Mouse (Mus musculus) ES-E14 (cell line): ENCODE measurements around the gene C130074G19Rik. TPM values are rescaled to one million over a fixed set of nuclear protein-coding genes. Genes with fewer than 3 reads are reported as not detected.

Experiments used
- DNase-seq: peaks from one replicate; pipeline ENCODE4 v3.0.0-alpha.2; 2013; ENCODE audit warnings: low read depth, low spot score
- H3K27ac ChIP-seq: 2 replicates; pipeline ENCODE4 v1.5.1; 2012; ENCODE audit warnings: low read depth, mild to moderate bottlenecking, low read length, moderate library complexity, mixed read lengths; ENCODE audit not compliant: poor library complexity, insufficient read depth, severe bottlenecking
- H3K36me3 ChIP-seq: 2 replicates; pipeline ENCODE4 v1.6.1; 2012; ENCODE audit warnings: mild to moderate bottlenecking, low read length, moderate library complexity, mixed read lengths; ENCODE audit not compliant: control insufficient read depth, poor library complexity, insufficient read depth, severe bottlenecking
- H3K4me1 ChIP-seq, 2 experiments: fragments of 150-350 bp in 1 of 2; sonication (generic) in 1 of 2; 2 replicates each; pipeline ENCODE4 v1.6.1; 2012; ENCODE audit warnings: low read length in 2 of 2, mild to moderate bottlenecking in 1 of 2, mixed read lengths in 1 of 2; ENCODE audit not compliant: control insufficient read depth in 2 of 2, insufficient read depth in 2 of 2, poor library complexity in 1 of 2
- H3K4me3 ChIP-seq, 2 experiments: fragments of 150-350 bp in 1 of 2; sonication (generic) in 1 of 2; 2 replicates each; pipeline ENCODE4 v1.5.1; 2012; ENCODE audit warnings: low read length in 2 of 2, low read depth in 1 of 2, mild to moderate bottlenecking in 1 of 2, mixed read lengths in 1 of 2; ENCODE audit not compliant: insufficient read depth in 1 of 2, poor library complexity in 1 of 2, severe bottlenecking in 1 of 2
- H3K9ac ChIP-seq: 2 replicates; pipeline ENCODE4 v1.6.1; 2012; ENCODE audit warnings: low read depth, mild to moderate bottlenecking, low read length, mixed read lengths; ENCODE audit not compliant: poor library complexity, insufficient read depth, severe bottlenecking
- H3K9me3 ChIP-seq: fragments of 150-350 bp; sonication (generic); 2 replicates; pipeline ENCODE4 v1.6.1; 2012; ENCODE audit warnings: low read depth, mild to moderate bottlenecking, low read length; ENCODE audit not compliant: control insufficient read depth, insufficient read depth
- CHD2 ChIP-seq: IDR thresholded peaks from 2 replicates; pipeline ENCODE4 v1.6.1; 2014; ENCODE audit warnings: mild to moderate bottlenecking, low read depth, low read length, inconsistent platforms
- HCFC1 ChIP-seq: IDR thresholded peaks from 2 replicates; pipeline ENCODE4 v1.6.1; 2012; ENCODE audit warnings: low read length, inconsistent platforms, borderline replicate concordance; ENCODE audit not compliant: insufficient read depth
- MAFK ChIP-seq: IDR thresholded peaks from 2 replicates; pipeline ENCODE4 v1.6.1; 2014; ENCODE audit warnings: mild to moderate bottlenecking, low read depth, low read length, inconsistent platforms; ENCODE audit not compliant: insufficient read depth
- ZC3H11A ChIP-seq: IDR thresholded peaks from 2 replicates; pipeline ENCODE4 v1.6.1; 2012; ENCODE audit warnings: low read depth, mild to moderate bottlenecking, inconsistent platforms, low read length, borderline replicate concordance
- ZNF384 ChIP-seq: IDR thresholded peaks from 2 replicates; pipeline ENCODE4 v1.6.1; 2012; ENCODE audit warnings: low read depth, low read length, inconsistent platforms
- in situ Hi-C, 2 experiments: fragments of 600-800 bp; cut with MboI; formaldehyde crosslinking; loops; one replicate each; pipeline ENCODE4 v1.15.1; 2025; ENCODE audit warnings: low sequenced_read_pairs in 2 of 2, inconsistent platforms in 1 of 2; ENCODE audit not compliant: unreplicated experiment in 2 of 2
- total RNA-seq: library from RNA; depleted of rRNA; stranded (reverse); fragments of 300-350 nt; gene quantifications from 2 replicates; pipeline ENCODE4 v1.2.3, GENCODE M21; 2012

C130074G19Rik gene
- total RNA-seq, 1 experiment, result 1.6 TPM

- TF ChIP-seq MAFK (no peak), ZC3H11A (no peak), CHD2 (no peak), ZNF384 (no peak), HCFC1 (no peak)
- Histone ChIP-seq H3K27ac (no peak overlapping the region), H3K4me1 (no peaks in the 10 kb centered on the region), H3K9ac (no peak overlapping the region), H3K9me3 (no peaks in the 10 kb centered on the region), H3K36me3 (no peaks in the 10 kb centered on the region; the same call in 1 of the 2 replicates), H3K4me3 (no peak overlapping the region)
- in situ Hi-C loops, result no loop called here
- DNase-seq, result no peak
These were observed 25.5 kb upstream of the C130074G19Rik start for GRCm38 (mm10) chr1:184908558-184908957.

DNA sequence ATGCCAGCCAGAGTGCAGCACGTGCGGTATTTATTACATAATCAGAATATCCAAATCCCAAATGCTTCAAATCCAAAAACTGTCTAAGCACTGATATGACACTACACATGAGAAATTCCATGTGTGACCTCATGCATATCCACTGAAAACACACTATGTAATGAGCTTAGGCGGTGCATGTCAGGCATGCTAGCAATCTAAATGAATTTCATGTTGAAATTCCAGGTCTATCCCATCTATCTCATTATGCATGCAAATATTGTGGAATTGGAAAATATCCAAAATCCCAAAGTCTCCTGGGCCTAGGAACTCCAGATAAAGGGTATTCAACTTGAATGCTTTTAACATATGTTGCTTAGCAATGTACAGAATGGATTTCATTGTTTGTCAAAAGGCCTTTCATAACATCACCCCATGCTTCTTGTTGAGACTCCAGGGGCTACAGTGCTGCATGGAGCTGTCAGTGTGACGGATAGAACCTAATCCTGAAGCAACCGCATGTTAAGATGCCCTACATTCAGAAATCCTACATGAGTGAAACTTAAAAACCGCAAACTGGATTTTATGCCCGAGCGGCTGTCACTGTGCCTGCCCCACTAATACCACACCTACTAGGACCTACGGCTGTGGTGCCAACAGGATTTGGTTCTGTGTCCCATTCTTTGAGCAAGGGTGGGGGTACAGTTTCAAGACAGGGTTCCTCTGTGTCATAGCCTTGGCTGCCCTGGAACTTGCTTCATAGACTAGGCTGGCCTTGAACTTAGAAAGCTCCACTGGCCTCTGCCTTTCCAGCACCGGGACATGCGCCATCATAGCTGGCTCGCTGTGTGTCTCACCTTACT is 23.1 kb upstream of the C130074G19Rik start:
- H3K9ac ChIP-seq, result no peak overlapping the region
- in situ Hi-C loops, result no loop called here
- H3K36me3 ChIP-seq, result no peaks in the 10 kb centered on the region; the same call in 1 of the 2 replicates
- no peaks in the 10 kb centered on the region for H3K4me1 ChIP-seq
- H3K27ac ChIP-seq, result no peak overlapping the region
- TF ChIP-seq ZC3H11A (no peak), HCFC1 (no peak), CHD2 (no peak), ZNF384 (no peak), MAFK (no peak)
- no peak overlapping the region for H3K4me3 ChIP-seq
- no peaks in the 10 kb centered on the region for H3K9me3 ChIP-seq
- DNase-seq, result no peak

- Histone ChIP-seq H3K36me3 (no peaks in the 10 kb centered on the region; the same call in 1 of the 2 replicates), H3K4me3 (no peak overlapping the region), H3K27ac (no peak overlapping the region), H3K9me3 (no peaks in the 10 kb centered on the region), H3K9ac (no peak overlapping the region), H3K4me1 (no peaks in the 10 kb centered on the region)
- TF ChIP-seq ZNF384 (no peak), ZC3H11A (no peak), CHD2 (no peak), MAFK (no peak), HCFC1 (no peak)
- in situ Hi-C loops, result no loop called here
- DNase-seq, result no peak
These were observed 22.4 kb upstream of the C130074G19Rik start for GRCm38 (mm10) chr1:184905371-184905770.

DNA sequence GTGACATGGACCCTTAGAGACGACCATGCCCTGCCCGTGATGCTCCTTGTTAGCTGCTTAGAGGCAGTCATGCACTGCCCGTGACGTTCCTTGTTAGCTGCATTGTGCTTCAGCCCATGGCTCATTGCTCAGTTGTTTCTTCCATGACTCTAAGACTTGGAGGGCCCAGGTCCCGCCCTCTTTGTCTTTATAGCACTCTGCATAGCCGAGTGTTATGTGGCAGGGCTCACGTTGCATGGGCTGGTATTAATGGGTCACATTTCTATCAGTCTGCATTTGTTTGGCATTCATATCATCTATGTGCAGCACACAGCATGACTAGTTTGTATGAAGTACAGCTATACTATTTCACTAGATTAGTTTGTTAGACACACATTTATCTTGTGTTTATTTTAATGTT is 20.7 kb upstream of the C130074G19Rik start:
- Histone ChIP-seq H3K4me3 (no peak overlapping the region), H3K9me3 (no peaks in the 10 kb centered on the region), H3K4me1 (no peaks in the 10 kb centered on the region), H3K27ac (no peak overlapping the region), H3K36me3 (no peaks in the 10 kb centered on the region; the same call in 1 of the 2 replicates), H3K9ac (no peak overlapping the region)
- DNase-seq, result no peak
- TF ChIP-seq CHD2 (no peak), HCFC1 (no peak), ZC3H11A (no peak), ZNF384 (no peak), MAFK (no peak)
- in situ Hi-C loops, result no loop called here
